Mouse (Mus musculus): ENCODE measurements around the gene Sema3a.

Gene Sema3a

DNA sequence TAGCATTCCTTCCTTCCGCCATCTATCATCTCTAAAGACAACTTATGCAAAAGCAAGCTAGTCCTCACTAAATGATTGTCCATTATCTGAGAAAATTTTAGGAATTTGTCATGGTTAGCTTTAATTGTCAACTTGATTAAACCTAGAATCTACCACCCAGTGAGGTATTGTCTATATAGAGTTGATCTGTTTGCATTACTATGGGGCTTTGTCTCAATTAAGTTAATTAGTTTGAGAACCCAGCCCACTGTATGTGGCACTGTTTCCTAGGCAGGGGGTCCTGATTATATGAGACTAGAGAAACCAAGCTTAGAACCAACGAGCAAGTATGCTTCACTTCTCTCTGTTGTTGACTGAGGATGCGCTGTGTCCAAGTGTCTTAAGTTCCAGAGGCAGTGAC, 194.9 kb downstream of the Sema3a start:
- DNase-seq (ENCODE audit: low read depth, low spot score) = no peak

DNA sequence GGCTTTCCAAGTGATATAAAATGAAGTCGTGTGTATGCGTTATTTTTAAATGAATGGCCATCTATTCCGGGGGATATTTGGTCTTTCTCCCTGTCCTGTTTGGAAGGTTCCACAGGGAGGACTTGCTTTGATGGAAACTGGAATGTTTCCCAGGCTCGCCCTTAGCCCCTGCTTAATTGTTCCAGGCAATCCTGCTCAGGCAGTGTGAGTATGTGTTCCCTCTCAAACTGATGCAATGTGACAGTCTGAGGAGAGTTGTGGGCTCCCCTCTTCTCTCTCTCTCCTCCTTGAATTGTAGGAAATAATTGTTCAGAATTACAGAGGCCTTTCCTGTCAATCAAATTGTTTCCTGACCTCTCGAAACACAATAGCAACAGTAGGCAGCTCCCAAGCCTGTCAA, 202.1 kb downstream of the Sema3a start:
- no peak for DNase-seq (ENCODE audit: low read depth, low spot score)

DNA sequence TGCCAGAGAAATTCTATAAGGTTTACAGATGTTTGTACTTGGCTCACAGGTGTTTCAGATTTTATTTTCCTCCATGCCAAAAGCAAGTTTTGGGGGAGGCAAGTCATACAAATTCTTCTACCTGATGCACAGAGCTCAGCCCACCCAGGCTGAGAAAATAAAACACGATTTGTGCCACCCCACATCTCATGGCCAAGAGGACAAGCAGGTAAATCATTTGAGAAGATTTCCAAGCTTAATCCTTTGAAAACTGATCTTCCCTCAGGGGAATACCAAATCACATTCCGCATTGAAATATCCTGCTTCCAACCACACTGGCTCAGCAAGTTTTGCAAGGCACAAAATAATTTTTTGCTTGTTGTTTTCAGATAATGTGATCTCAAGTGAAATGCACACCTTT, 206.2 kb downstream of the Sema3a start:
- no peak for DNase-seq (ENCODE audit: low read depth, low spot score)

DNA sequence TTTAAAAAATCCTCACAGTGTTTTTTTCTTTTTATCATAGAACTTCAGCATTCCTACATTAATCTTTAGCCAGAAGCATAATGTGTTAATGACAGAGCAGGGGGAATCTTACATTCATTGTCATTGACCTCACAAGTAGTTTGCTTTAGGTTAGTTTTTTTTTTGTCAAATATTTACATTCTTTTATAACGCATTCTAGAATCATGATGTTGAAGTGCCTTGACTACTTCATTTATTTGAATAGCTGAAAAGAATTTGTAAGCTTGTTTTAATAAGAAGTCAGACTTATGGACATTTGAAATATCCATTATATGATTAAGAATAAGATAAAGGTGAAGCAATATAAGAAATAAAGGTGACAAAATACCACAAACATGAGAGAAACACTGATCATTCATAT, 212.5 kb downstream of the Sema3a start:
- DNase-seq (ENCODE audit: low read depth, low spot score) = no peak

DNA sequence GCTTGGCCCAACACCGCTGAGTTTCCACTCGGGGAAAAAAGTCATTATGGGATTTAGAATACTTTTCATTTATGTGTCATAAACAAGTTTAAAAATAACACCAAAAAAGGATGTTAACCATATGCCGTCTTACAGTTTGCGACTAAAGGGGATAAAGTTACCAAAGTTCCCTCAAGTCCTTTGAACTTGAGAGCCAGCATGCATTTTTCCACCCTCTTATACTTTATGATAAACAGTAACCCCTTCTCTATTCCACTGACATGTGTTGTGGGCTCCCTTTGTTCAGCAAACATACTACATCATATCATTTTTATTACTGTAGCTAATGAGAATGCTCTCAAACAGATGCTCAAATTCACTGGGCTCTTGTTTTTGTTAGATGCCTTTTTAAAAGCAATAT, 221.9 kb downstream of the Sema3a start:
- DNase-seq (ENCODE audit: low read depth, low spot score) = no peak

DNA sequence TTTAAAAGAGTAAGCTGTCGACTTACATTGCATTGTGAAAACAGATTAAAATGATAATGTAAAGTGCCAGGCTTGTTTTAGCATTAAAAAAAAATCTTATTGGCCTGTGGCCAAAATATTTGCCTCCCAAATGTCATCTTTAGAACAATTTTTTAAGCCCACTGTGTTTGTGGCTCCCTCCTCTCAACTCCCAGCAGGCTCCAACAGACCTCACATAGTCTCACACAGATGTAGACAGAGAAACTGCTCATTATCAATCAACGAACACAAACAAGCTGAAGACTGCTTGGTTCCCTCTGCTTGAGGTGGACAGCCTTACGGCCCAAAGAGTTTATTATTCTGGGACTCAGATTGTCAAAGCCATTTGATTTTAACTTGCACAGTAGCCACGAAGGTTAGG, 226.4 kb downstream of the Sema3a start:
- DNase-seq (ENCODE audit: low read depth, low spot score) = no peak

DNA sequence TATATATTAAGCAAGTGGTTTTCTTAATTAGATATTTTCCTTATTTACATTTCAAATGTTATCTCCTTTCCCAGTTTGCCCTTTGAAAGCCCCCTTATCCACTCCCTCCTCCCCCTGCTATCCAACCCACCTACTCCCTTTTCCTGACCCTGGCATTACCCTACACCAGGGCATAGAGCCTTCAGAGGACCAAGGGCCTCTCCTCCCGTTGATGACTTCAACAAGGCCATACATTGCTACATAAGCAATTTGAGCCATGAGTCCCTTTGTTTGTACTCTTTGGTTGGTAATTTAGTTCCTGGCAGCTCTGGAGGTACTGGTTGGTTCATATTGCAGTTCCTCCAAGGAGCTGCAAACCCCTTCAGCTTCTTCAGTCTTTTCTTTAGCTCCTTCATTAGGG, 227.8 kb downstream of the Sema3a start:
- DNase-seq (ENCODE audit: low read depth, low spot score) = no peak

DNA sequence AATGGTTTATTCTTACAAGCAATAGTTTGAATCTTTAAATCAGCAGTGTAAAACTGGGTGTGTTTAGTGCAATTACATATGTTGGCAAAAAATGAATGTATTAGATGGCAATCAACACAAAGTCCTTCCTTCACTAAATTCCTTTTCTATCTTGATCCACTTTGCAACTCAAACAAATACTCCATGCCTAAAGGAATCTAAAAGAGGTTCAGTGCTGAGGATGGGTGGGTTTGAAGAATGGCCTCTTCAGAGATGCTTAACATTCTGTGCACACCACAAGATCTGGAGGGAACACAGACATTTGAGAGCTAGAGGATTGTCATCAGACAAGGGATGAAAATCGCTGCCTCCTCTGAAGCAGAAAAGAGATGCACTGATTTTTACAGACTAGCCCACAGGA, 228.3 kb downstream of the Sema3a start:
- DNase-seq (ENCODE audit: low read depth, low spot score) = no peak

DNA sequence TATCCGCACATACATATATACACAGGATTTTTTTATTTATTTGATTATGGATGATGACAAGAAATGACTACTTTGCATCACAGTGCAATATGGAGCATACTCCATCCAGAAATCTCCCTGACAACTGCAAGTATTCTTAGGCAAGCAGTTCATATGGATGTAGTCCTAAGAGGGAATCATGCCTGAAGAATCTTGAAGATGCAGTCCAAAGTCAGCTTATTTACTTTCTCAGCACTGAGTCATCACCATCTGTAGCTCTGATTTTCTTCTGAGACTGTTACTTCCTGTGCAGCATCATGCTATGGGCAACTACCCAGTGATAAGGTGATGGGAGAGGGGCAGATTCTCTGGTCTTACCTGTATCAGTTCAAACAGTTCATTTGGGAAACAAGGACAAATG, 229.7 kb downstream of the Sema3a start:
- DNase-seq (ENCODE audit: low read depth, low spot score) = no peak

DNA sequence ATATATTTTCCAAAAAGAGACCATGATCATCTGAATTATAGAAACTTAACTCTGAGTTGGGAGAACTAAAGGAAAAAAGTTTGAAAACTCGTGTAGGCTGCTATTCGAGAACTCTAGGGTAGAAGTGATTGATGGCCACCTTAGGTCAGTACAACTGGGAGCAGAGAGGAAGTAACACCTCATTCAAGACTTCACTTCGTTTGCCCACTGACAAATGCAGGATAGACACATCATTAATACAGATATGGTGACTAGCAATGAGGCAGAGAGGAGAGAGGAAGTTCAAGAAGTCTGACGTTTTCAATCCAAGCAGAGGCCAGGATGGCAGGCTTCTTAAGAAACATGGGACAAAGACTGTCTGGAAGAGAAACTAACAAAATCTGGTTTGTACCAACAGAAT, 233.6 kb downstream of the Sema3a start:
- no peak for DNase-seq (ENCODE audit: low read depth, low spot score)

DNA sequence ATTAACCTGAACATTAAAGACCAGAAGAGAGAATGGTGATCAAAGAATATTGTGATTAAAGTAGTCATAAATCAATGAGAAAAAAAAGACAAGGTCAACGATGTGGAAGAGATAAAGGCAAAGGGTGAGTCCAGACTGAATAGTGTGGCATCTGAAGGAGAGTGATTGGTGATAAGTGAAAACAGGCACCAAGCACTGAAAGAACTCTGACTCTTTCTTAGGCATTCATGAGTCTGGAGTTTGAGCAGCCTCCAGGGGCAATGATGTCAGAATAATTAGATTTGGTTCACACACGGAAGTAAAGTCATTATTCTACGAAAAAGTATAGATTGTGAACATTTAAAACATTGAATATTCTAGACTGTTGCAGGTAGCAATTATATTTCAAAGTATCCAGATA, 235.5 kb downstream of the Sema3a start:
- no peak for DNase-seq (ENCODE audit: low read depth, low spot score)

DNA sequence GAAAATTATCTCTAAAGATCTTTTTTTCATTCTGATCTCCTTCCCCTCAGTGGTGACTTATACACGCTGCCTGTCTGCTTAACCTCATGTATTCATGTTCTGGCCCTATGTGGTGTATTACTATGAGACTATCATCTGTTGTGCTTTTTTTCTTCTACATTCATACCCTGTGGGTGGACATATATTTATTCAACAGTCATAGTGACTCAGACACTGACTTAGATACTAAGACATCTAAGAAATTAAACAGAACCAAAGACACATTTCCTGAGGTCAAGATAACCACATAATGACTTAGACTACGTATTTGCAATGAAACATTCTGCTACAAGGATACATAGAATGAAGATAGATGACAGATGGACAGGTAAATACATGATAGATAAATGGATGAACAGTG, 239.9 kb downstream of the Sema3a start:
- no peak for DNase-seq (ENCODE audit: low read depth, low spot score)

DNA sequence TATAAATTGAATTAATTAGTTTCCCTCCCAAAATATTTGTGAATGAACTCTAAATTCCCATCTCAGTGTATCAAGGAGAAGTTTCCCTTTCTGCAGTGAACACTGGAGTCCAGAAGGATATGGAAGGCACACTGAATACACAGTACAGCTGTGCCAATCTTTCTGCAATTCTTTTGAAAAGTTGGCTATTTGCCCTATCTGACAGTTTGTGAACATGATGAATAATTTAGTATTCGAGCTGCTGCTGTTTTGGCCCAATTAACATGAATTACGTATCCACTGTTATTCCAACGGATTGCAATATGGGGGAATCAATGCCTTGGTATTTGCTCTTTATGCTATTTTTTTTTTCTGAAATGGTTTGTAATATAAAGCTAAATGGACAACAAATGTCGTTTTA, 254.0 kb downstream of the Sema3a start:
- no peak for DNase-seq (ENCODE audit: low read depth, low spot score)

DNA sequence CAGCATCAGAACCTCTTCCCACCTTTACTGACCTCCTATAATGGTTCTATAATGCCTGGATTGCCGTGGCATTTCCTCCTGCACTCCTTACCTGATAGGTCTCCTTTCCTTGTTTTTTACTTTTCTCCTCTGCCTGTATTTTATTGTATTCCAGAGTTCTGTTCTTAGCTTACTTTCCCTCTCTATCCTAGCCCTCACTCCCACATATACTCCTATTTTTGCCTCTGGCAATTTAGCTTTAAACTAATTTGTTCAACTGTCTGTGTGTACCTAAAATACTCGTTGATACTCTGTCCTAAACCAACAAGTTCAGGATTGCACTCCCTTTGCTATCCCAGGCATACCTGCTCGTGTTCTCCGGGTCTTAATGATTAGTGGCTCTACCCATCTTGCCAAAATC, 258.8 kb downstream of the Sema3a start:
- DNase-seq (ENCODE audit: low read depth, low spot score) = no peak

DNA sequence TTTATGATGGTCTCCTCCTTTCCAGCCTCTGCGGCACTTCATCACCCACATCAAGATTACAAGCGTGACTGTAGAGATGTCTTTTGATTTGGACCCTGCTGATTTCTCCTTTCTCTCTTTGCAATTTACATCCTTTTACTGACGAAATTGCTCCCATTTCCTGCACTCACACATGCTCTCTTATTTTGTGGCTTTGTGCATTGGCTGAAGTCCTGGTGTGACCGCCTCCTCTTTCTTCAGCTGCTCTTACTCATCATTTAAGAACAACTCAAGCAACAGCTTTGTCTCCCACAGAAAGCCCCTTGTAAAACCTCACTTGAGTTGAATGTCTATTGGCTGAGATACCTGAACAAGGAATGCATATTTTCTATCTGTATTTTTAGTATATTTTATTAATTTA, 259.5 kb downstream of the Sema3a start:
- DNase-seq (ENCODE audit: low read depth, low spot score) = no peak

DNA sequence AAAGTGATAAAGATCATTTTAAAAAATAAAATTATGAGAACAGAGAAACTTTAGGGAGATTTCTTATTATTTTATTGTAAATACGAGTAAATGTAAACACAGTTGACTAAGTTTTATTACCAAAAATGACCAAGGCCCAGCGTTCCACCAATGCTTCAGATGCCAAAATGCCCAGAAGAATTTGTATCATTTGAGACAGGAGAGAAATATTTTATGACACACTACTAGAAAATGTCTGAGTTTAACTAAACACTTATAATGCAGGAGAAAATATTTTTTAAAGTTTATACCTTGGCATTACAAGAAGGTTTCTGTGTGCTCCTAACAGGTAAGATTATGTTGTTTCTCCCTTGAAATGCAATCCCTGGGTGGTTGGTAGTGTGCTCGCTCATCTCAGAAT, 261.4 kb downstream of the Sema3a start:
- DNase-seq (ENCODE audit: low read depth, low spot score) = no peak

DNA sequence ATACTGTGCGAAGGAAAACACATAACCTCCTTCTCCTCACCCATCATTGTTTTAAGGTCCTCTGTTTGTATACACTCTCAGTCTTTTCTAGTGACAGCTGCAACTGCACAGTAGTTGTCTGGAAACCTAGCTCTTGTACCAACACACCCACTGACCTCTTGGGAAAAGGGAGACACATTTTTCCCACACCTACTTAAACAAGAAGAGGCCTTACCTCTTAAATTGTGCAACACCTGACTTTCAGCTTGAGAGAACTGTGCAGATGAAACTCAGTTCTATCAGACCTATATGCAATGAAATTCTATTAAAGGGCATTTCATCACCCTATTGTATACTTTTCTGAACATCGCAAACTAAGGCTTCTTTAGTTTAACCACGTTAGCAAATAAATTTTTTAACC, 262.5 kb downstream of the Sema3a start:
- DNase-seq (ENCODE audit: low read depth, low spot score) = no peak

DNA sequence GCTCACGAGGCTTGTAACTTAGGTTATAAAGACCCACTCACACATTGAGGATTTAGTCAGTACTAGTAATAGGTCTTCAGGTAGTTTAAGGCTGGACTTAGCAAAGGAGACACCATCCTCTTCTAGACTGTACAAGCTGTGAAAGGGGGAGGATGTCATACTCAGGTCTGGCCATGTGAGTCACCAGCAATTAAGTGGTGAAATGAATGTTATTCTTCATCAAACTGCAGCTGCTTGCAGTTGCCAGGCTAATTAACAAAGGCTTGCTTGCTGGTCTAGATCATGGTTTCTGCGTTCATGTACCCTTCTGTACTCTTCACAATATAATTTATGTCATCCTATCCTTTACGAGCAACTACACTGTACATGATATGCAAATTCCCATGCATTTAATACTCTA, 264.8 kb downstream of the Sema3a start:
- DNase-seq (ENCODE audit: low read depth, low spot score) = no peak

DNA sequence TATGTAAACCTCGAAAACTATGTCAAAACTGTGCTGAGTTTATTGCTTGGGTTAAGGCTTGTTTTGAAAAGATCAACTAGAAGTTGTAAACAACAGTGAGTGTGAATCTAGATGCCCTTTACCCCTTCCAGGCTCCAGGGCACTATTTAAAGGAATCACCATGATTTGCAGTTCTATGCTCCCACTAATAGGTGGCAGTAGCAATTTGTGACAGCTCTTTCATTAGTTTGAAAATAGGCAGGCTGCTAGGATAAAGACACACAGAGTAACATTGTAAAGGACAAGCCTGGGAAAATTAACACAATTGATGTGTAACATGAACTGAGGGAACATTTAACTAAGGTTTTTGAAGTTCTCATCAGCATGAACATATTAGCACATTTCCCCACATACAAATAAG, 280.2 kb downstream of the Sema3a start:
- DNase-seq (ENCODE audit: low read depth, low spot score) = no peak

DNA sequence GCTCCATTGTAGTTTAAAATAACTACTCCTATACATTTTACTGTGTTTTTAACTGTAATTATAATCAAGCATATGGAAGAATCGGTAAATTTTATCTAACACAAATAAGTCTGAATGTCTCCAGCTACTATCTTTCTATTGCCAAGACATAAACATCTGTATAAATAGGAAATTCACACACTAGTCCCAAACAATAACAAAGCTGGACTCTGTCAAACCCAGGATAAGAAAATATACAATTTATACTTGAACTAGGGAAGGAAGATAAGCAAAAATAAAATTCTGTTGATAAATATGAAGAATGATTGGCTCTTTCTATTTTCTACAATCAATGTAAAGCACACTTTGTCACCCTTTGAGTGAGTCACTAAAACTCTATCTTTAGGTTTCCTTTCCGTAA, 280.9 kb downstream of the Sema3a start:
- no peak for DNase-seq (ENCODE audit: low read depth, low spot score)

DNA sequence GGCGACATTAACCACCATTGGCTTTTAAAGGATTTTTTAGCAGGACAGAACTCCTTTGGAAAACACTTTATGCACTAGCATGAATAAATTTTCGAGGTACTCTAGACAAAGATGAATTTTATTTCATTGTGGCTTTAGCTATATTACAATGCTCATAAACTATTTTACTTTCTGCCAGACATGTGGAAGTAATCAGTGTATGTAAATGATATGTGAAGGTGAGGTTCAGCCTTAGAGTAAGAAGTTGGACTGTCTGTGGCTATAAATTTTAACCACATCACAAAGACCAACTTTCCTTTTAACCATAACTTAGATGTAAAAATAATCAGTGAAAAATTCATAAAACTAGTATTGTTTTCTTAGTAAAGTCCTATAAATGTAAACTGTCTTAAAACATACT, 286.7 kb downstream of the Sema3a start:
- DNase-seq (ENCODE audit: low read depth, low spot score) = no peak

DNA sequence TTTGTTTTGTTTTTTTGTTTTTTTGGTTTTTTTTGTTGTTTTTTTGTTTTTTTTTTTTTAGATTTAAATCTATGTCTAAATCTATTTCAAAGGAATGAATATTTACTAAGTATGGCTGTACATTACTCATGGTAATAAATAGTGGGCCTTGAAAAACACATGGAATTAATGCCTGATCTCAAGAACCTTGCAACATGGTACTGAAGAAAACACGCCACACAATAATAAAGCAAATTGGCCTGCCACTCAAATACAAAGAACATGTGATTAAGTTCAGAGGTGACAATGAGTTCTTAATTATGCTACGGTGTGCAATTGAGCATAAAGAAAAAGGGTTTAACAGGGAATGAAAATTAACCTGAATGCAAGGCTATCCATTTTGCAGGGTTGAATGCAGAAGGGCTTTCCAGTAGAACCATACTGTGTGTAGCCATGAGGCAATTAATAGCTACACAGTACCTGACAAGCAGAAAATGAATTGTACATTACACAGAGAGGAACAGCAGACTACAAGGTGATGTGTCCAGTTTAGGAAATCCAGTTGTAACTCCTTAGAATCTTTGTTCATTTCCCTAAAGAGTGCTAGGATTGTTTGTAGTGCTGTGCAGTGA, 288.8 kb downstream of the Sema3a start:
- no peak for DNase-seq (ENCODE audit: low read depth, low spot score)

DNA sequence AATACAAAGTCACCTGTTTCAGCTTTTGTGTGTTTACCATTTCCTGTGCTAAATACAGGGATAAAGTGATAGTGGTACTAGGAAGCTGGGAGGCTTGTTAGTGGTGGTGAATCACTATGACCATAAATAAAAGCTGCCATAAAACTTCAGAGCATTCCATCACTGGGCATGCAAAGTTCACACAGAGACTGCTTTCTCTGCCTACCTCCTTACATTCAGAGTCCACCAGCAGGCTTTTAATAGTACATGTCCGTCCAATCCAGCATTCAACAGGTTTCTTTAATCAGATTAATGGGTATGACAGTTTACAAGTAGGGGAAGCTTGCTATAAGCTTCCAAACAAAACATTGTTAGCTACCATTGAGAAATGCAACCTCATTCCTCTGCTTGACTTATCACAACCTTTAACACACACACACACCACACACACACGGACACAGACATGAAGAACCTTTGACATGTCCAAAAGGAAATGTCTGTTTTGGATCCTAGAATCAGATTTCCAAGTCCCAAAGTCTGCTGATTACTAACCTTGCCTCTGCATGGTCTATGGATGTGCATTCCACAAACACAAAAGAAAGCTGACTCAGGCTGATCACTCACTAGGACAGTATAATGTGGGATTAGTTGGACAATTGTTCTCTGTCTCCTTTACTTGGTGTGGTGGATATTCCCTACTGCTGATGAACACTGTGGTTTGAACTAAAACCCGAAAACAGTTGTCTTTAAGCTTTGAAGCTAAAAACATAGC, 291.9 kb downstream of the Sema3a start:
- DNase-seq (ENCODE audit: low read depth, low spot score) = no peak
